Mouse (Mus musculus) erythroblast, embryonic 14.5 days (primary cell): ENCODE measurements around the gene Rbm43.

Experiments used
- GATA1 ChIP-seq: IDR thresholded peaks from 2 replicates; pipeline ENCODE4 v1.6.1; 2012; ENCODE audit warnings: low read length, inconsistent platforms, mixed read lengths
- TAL1 ChIP-seq: IDR thresholded peaks from 3 replicates; pipeline ENCODE4 v1.6.1; 2012; ENCODE audit warnings: low read length, inconsistent platforms, mixed read lengths

GRCm38 (mm10) chr2:51907538-51908110, 27.3 kb downstream of the Rbm43 start:
- TF ChIP-seq GATA1 (no peak), TAL1 (no peak)
